30 mouse cellular contexts compared by ENCODE assay signal in genomic region chr9:13256726-13257125, GRCm38 (mm10).
"Had no signal": no experiment of that assay in that cellular context is flagged by ENCODE, and none has a peak within 500 bp of the region (broad histone marks: within the 10 kb centered on the region; RNA-seq: fewer than 3 reads in every experiment).

No protein-coding gene starts in this region.

- H3K9me3 ChIP-seq: limb, embryonic 10.5 days; limb, embryonic 12.5 days; limb, embryonic 13.5 days; limb, embryonic 15.5 days; liver, embryonic 12.5 days; liver, embryonic 13.5 days; liver, embryonic 15.5 days; lung, embryonic 15.5 days; midbrain, embryonic 10.5 days; midbrain, embryonic 12.5 days; midbrain, embryonic 13.5 days; midbrain, embryonic 15.5 days; neural tube, embryonic 12.5 days had no signal

- H3K27ac ChIP-seq: left cerebral cortex, adult 2 months; limb, embryonic 10.5 days; limb, embryonic 12.5 days; limb, embryonic 13.5 days; limb, embryonic 15.5 days; liver, embryonic 12.5 days; liver, embryonic 13.5 days; liver, embryonic 14.5 days; liver, embryonic 15.5 days; lung, embryonic 15.5 days; macrophage; midbrain, embryonic 10.5 days; midbrain, embryonic 12.5 days; midbrain, embryonic 13.5 days; midbrain, embryonic 15.5 days; neural tube, embryonic 12.5 days had no signal

- ATAC-seq: liver, embryonic 12.5 days; liver, postnatal 0 days; lung, postnatal 0 days; midbrain, embryonic 13.5 days; midbrain, embryonic 15.5 days; midbrain, embryonic 16.5 days had no signal

- H3K4me1 ChIP-seq: limb, embryonic 10.5 days; limb, embryonic 12.5 days; limb, embryonic 13.5 days; limb, embryonic 15.5 days; liver, embryonic 12.5 days; liver, embryonic 13.5 days; liver, embryonic 15.5 days; lung, embryonic 15.5 days; midbrain, embryonic 10.5 days; midbrain, embryonic 12.5 days; midbrain, embryonic 13.5 days; midbrain, embryonic 15.5 days; neural tube, embryonic 12.5 days had no signal

- H3K9ac ChIP-seq: limb, embryonic 12.5 days; limb, embryonic 13.5 days; limb, embryonic 15.5 days; liver, embryonic 12.5 days; liver, embryonic 13.5 days; liver, embryonic 14.5 days; liver, embryonic 15.5 days; liver, postnatal 0 days; lung, embryonic 14.5 days; lung, embryonic 15.5 days; midbrain, embryonic 12.5 days; midbrain, embryonic 13.5 days; midbrain, embryonic 15.5 days; neural tube, embryonic 12.5 days had no signal

- H3K4me3 ChIP-seq: left cerebral cortex, adult 2 months; limb, embryonic 10.5 days; limb, embryonic 12.5 days; limb, embryonic 13.5 days; limb, embryonic 15.5 days; liver, embryonic 12.5 days; liver, embryonic 13.5 days; liver, embryonic 15.5 days; lung, embryonic 15.5 days; midbrain, embryonic 10.5 days; midbrain, embryonic 12.5 days; midbrain, embryonic 13.5 days; midbrain, embryonic 15.5 days; myocyte; neural tube, embryonic 12.5 days had no signal

- H3K36me3 ChIP-seq: limb, embryonic 10.5 days; limb, embryonic 12.5 days; limb, embryonic 13.5 days; limb, embryonic 15.5 days; lung, embryonic 15.5 days; midbrain, embryonic 10.5 days; midbrain, embryonic 12.5 days; midbrain, embryonic 13.5 days; midbrain, embryonic 15.5 days; neural tube, embryonic 12.5 days had no signal

- H3K27me3 ChIP-seq: limb, embryonic 12.5 days; limb, embryonic 13.5 days; limb, embryonic 15.5 days; liver, embryonic 12.5 days; liver, embryonic 13.5 days; liver, embryonic 15.5 days; lung, embryonic 15.5 days; midbrain, embryonic 12.5 days; midbrain, embryonic 13.5 days; midbrain, embryonic 15.5 days; neural tube, embryonic 12.5 days had no signal

- DNase-seq: left cerebral cortex, postnatal 4 days; liver; liver, embryonic 13.5 days; liver, postnatal 0 days; lung, adult 18-20 months; lung, adult 2 months; lung, embryonic 14.5 days; lung, postnatal 10 days; lung, postnatal 14 days; lung, postnatal 36 days; lung, postnatal 4 days; midbrain, embryonic 14.5 days had no signal
